Mouse (Mus musculus) urinary bladder, postnatal 36 days (tissue): ENCODE results near the gene Cypt4.
"Not testable (repeated sequence)": the region's sequence is repeated elsewhere in the genome, so short reads cannot be mapped to it uniquely, and the experiment has no call there.

Source experiments
- DNase-seq, 2 experiments: peaks; one replicate each; pipeline ENCODE4 v3.0.0; 2022; ENCODE audit warnings: low spot score in 2 of 2, mixed read lengths in 1 of 2

Gene Cypt4

GRCm38 (mm10) chr9:24624896-24625295 lies at the start of gene Cypt4:
Gene Cypt4, plus strand, starts transcription at chr9:24625196.
- no peak for DNase-seq

GRCm38 (mm10) chr9:24637341-24637740 lies 12.3 kb downstream of the Cypt4 start:
- not testable (repeated sequence) for DNase-seq
